15 mouse cellular contexts compared by ENCODE assay signal in the genomic region with DNA sequence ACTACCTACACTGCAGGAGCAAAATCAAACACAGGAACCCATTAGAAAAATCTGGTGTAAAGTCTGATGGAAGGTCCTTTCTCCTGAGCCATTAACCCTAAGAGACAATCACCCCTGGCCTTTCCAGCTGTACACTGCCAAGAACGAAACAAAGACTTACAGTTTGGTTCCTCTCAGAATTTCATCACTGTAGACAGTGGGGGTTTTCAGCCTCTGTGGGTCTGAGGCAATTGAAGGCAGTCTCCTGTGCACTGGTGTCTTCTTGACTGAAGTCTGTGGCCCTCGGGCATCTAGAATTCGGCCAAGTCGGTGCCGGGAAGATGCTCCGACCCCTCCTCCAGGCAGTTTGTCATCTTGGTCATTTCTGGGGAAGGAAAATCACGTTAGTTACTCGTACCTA. TPM values are rescaled to one million over a fixed set of nuclear protein-coding genes. Genes with fewer than 3 reads are reported as not detected.
"Had no signal": no experiment of that assay in that cellular context is flagged by ENCODE, and none has a peak within 500 bp of the region (broad histone marks: within the 10 kb centered on the region; RNA-seq: fewer than 3 reads in every experiment).

No protein-coding gene starts in this region.

- H3K9me3 ChIP-seq: midbrain, embryonic 10.5 days; midbrain, embryonic 12.5 days; neural tube, embryonic 13.5 days; neural tube, embryonic 15.5 days had no signal

- H3K27ac ChIP-seq: midbrain, embryonic 10.5 days; midbrain, embryonic 12.5 days; neural tube, embryonic 13.5 days; neural tube, embryonic 15.5 days had no signal

- H3K4me1 ChIP-seq: midbrain, embryonic 12.5 days; neural tube, embryonic 13.5 days; neural tube, embryonic 15.5 days had no signal

- H3K4me3 ChIP-seq: midbrain, embryonic 10.5 days; midbrain, embryonic 12.5 days; myocyte; neural tube, embryonic 13.5 days; neural tube, embryonic 15.5 days had no signal

- H3K4me2 ChIP-seq: lung, embryonic 14.5 days; midbrain, embryonic 12.5 days; neural tube, embryonic 13.5 days; neural tube, embryonic 15.5 days had no signal

- H3K9ac ChIP-seq: lung, embryonic 14.5 days; midbrain, embryonic 12.5 days; neural tube, embryonic 13.5 days; neural tube, embryonic 15.5 days had no signal

- H3K27me3 ChIP-seq: midbrain, embryonic 12.5 days; neural tube, embryonic 13.5 days; neural tube, embryonic 15.5 days had no signal

- H3K36me3 ChIP-seq: midbrain, embryonic 12.5 days had no signal

RNA-seq across cellular contexts. Expression of a gene that starts 36.0 kb away (rescaled TPM):
- total RNA-seq: megakaryocyte-erythroid progenitor cell, adult 5-6 weeks had no signal
- polyA plus RNA-seq: lung, embryonic 14.5 days; lung, embryonic 16.5 days; midbrain, embryonic 12.5 days; midbrain, embryonic 14.5 days; midbrain, embryonic 16.5 days; myocyte; neural tube, embryonic 11.5 days; neural tube, embryonic 13.5 days; neural tube, embryonic 15.5 days; small intestine, adult 2 months; stomach, embryonic 14.5 days; thymus, adult 2 months; urinary bladder, adult 2 months had no signal

RNA-seq across cellular contexts. Expression of a gene that starts 37.8 kb away (rescaled TPM):
- total RNA-seq: megakaryocyte-erythroid progenitor cell, adult 5-6 weeks had no signal

RNA-seq across cellular contexts. Expression of a gene that starts 49.6 kb away (rescaled TPM):
- total RNA-seq: megakaryocyte-erythroid progenitor cell, adult 5-6 weeks had no signal
- polyA plus RNA-seq: lung, embryonic 14.5 days; midbrain, embryonic 10.5 days; midbrain, embryonic 12.5 days; midbrain, embryonic 14.5 days; midbrain, embryonic 16.5 days; myocyte; neural tube, embryonic 11.5 days; neural tube, embryonic 13.5 days; stomach, embryonic 14.5 days; thymus, adult 2 months had no signal
